Mouse (Mus musculus): ENCODE data around the gene 4931422A03Rik. TPM values are rescaled to one million over a fixed set of nuclear protein-coding genes. Genes with fewer than 3 reads are reported as not detected.

Gene 4931422A03Rik
- polyA plus RNA-seq, 1 experiment from 2014 or later = 2.6 TPM

GRCm38 (mm10) chr2:104007793-104008519 lies 20.2 kb downstream of the 4931422A03Rik start:
- Histone ChIP-seq H3K4me3 (replicated peaks; ENCODE audit: low read depth, low read length) (no peak overlapping the region), H3K9me3 (ENCODE audit: control insufficient read depth, low read length) (no peaks in the 10 kb centered on the region), H3K4me1 (ENCODE audit: control insufficient read depth, insufficient read depth, low read length) (no peaks in the 10 kb centered on the region), H3K36me3 (ENCODE audit: control insufficient read depth, insufficient read depth, low read length) (no peaks in the 10 kb centered on the region), H3K9ac (replicated peaks; ENCODE audit: low read length) (no peak overlapping the region), H3K27me3 (ENCODE audit: control insufficient read depth, insufficient read depth, low read length) (no peaks in the 10 kb centered on the region), H3K4me2 (ENCODE audit: low read length) (no peak overlapping the region), H3K27ac (replicated peaks; ENCODE audit: low read depth, low read length) (no peak overlapping the region)
- no peak for ATAC-seq (ENCODE audit: low FRiP score, low TSS enrichment)
- DNase-seq = no peak
- 86% methylated on average over 7 of the region's 7 CpGs for WGBS

GRCm38 (mm10) chr2:104002711-104003413 lies 25.3 kb downstream of the 4931422A03Rik start:
- ATAC-seq (ENCODE audit: low FRiP score, low TSS enrichment) = no peak
- no peaks in the 10 kb centered on the region for H3K27me3 ChIP-seq (ENCODE audit: control insufficient read depth, insufficient read depth, low read length)

GRCm38 (mm10) chr2:104001861-104002260 lies 26.3 kb downstream of the 4931422A03Rik start:
- Histone ChIP-seq H3K4me2 (ENCODE audit: low read length) (no peak overlapping the region), H3K36me3 (ENCODE audit: control insufficient read depth, insufficient read depth, low read length) (no peaks in the 10 kb centered on the region), H3K4me3 (replicated peaks; ENCODE audit: low read depth, low read length) (no peak overlapping the region), H3K27ac (replicated peaks; ENCODE audit: low read depth, low read length) (no peak overlapping the region), H3K9ac (replicated peaks; ENCODE audit: low read length) (no peak overlapping the region), H3K4me1 (ENCODE audit: control insufficient read depth, insufficient read depth, low read length) (no peaks in the 10 kb centered on the region), H3K27me3 (ENCODE audit: control insufficient read depth, insufficient read depth, low read length) (no peaks in the 10 kb centered on the region), H3K9me3 (ENCODE audit: control insufficient read depth, low read length) (no peaks in the 10 kb centered on the region)
- 80% methylated on average over 4 of the region's 4 CpGs for WGBS
- ATAC-seq (ENCODE audit: low FRiP score, low TSS enrichment) = no peak
- no peak for DNase-seq

More at GRCm38 (mm10) chr2:104002711-104003413, 25.3 kb downstream of the 4931422A03Rik start:
- Histone ChIP-seq H3K9ac (replicated peaks; ENCODE audit: low read length) (no peak overlapping the region), H3K27ac (replicated peaks; ENCODE audit: low read depth, low read length) (no peak overlapping the region), H3K4me3 (replicated peaks; ENCODE audit: low read depth, low read length) (no peak overlapping the region), H3K9me3 (ENCODE audit: control insufficient read depth, low read length) (no peaks in the 10 kb centered on the region), H3K4me1 (ENCODE audit: control insufficient read depth, insufficient read depth, low read length) (no peaks in the 10 kb centered on the region), H3K36me3 (ENCODE audit: control insufficient read depth, insufficient read depth, low read length) (no peaks in the 10 kb centered on the region), H3K4me2 (ENCODE audit: low read length) (no peak overlapping the region)
- DNase-seq = peak; percentile 84
- WGBS = 36% methylated on average over 16 of the region's 16 CpGs

- H3K27me3 ChIP-seq (ENCODE audit: control insufficient read depth, insufficient read depth, low read length) = no peaks in the 10 kb centered on the region
- no peak overlapping the region for H3K4me3 ChIP-seq (replicated peaks; ENCODE audit: low read depth, low read length)
- no peak overlapping the region for H3K4me2 ChIP-seq (ENCODE audit: low read length)
- no peak overlapping the region for H3K27ac ChIP-seq (replicated peaks; ENCODE audit: low read depth, low read length)
- no peaks in the 10 kb centered on the region for H3K9me3 ChIP-seq (ENCODE audit: control insufficient read depth, low read length)
- no peak overlapping the region for H3K9ac ChIP-seq (replicated peaks; ENCODE audit: low read length)
- no peaks in the 10 kb centered on the region for H3K4me1 ChIP-seq (ENCODE audit: control insufficient read depth, insufficient read depth, low read length)
- WGBS = 25% methylated on average over 2 of the region's 2 CpGs
- ATAC-seq (ENCODE audit: low FRiP score, low TSS enrichment) = no peak
- H3K36me3 ChIP-seq (ENCODE audit: control insufficient read depth, insufficient read depth, low read length) = no peaks in the 10 kb centered on the region
- DNase-seq = peak; percentile 67
Measured at GRCm38 (mm10) chr2:104001076-104001475, 27.1 kb downstream of the 4931422A03Rik start.

GRCm38 (mm10) chr2:103992618-103993332 lies 35.4 kb downstream of the 4931422A03Rik start:
- no peaks in the 10 kb centered on the region for H3K9me3 ChIP-seq (ENCODE audit: control insufficient read depth, low read length)
- H3K27ac ChIP-seq (replicated peaks; ENCODE audit: low read depth, low read length) = peak overlapping the region; percentile 75
- peaks cover 6% of the 10 kb centered on the region; the same call in 1 of the 2 replicates for H3K4me1 ChIP-seq (ENCODE audit: control insufficient read depth, insufficient read depth, low read length)
- H3K4me2 ChIP-seq (ENCODE audit: low read length) = peak overlapping the region; percentile 31
- no peak overlapping the region for H3K4me3 ChIP-seq (replicated peaks; ENCODE audit: low read depth, low read length)
- no peaks in the 10 kb centered on the region for H3K36me3 ChIP-seq (ENCODE audit: control insufficient read depth, insufficient read depth, low read length)
- no peaks in the 10 kb centered on the region for H3K27me3 ChIP-seq (ENCODE audit: control insufficient read depth, insufficient read depth, low read length)
- ATAC-seq (ENCODE audit: low FRiP score, low TSS enrichment) = no peak
- DNase-seq = peak; percentile 69
- H3K9ac ChIP-seq (replicated peaks; ENCODE audit: low read length) = peak overlapping the region; percentile 41; the same call in 1 of the 2 replicates
- WGBS = 17% methylated on average over 17 of the region's 17 CpGs

GRCm38 (mm10) chr2:103992162-103992561 lies 36.0 kb downstream of the 4931422A03Rik start:
- Histone ChIP-seq H3K27me3 (ENCODE audit: control insufficient read depth, insufficient read depth, low read length) (no peaks in the 10 kb centered on the region), H3K4me2 (ENCODE audit: low read length) (peak overlapping the region; percentile 31), H3K4me3 (replicated peaks; ENCODE audit: low read depth, low read length) (no peak overlapping the region), H3K36me3 (ENCODE audit: control insufficient read depth, insufficient read depth, low read length) (no peaks in the 10 kb centered on the region), H3K4me1 (ENCODE audit: control insufficient read depth, insufficient read depth, low read length) (peaks cover 6% of the 10 kb centered on the region; the same call in 1 of the 2 replicates), H3K9ac (replicated peaks; ENCODE audit: low read length) (peak overlapping the region; percentile 41; the same call in 1 of the 2 replicates), H3K9me3 (ENCODE audit: control insufficient read depth, low read length) (no peaks in the 10 kb centered on the region), H3K27ac (replicated peaks; ENCODE audit: low read depth, low read length) (peak overlapping the region; percentile 75)
- DNase-seq (peak; percentile 43), ATAC-seq (ENCODE audit: low FRiP score, low TSS enrichment) (no peak)
- 53% methylated on average over 9 of the region's 9 CpGs for WGBS

GRCm38 (mm10) chr2:103991303-103991702 lies 36.9 kb downstream of the 4931422A03Rik start:
- H3K27me3 ChIP-seq (ENCODE audit: control insufficient read depth, insufficient read depth, low read length) = no peaks in the 10 kb centered on the region
- no peaks in the 10 kb centered on the region for H3K36me3 ChIP-seq (ENCODE audit: control insufficient read depth, insufficient read depth, low read length)
- no peak overlapping the region for H3K9ac ChIP-seq (replicated peaks; ENCODE audit: low read length)
- DNase-seq (no peak), ATAC-seq (ENCODE audit: low FRiP score, low TSS enrichment) (no peak)
- H3K4me1 ChIP-seq (ENCODE audit: control insufficient read depth, insufficient read depth, low read length) = peaks cover 6% of the 10 kb centered on the region; the same call in 1 of the 2 replicates
- H3K9me3 ChIP-seq (ENCODE audit: control insufficient read depth, low read length) = no peaks in the 10 kb centered on the region
- no peak overlapping the region for H3K27ac ChIP-seq (replicated peaks; ENCODE audit: low read depth, low read length)
- H3K4me2 ChIP-seq (ENCODE audit: low read length) = no peak overlapping the region
- no peak overlapping the region for H3K4me3 ChIP-seq (replicated peaks; ENCODE audit: low read depth, low read length)

GRCm38 (mm10) chr2:103989724-103990123 lies 38.4 kb downstream of the 4931422A03Rik start:
- Histone ChIP-seq H3K36me3 (ENCODE audit: control insufficient read depth, insufficient read depth, low read length) (no peaks in the 10 kb centered on the region), H3K9me3 (ENCODE audit: control insufficient read depth, low read length) (no peaks in the 10 kb centered on the region), H3K9ac (replicated peaks; ENCODE audit: low read length) (no peak overlapping the region), H3K4me3 (replicated peaks; ENCODE audit: low read depth, low read length) (no peak overlapping the region), H3K4me1 (ENCODE audit: control insufficient read depth, insufficient read depth, low read length) (peaks cover 6% of the 10 kb centered on the region; the same call in 1 of the 2 replicates), H3K4me2 (ENCODE audit: low read length) (no peak overlapping the region), H3K27ac (replicated peaks; ENCODE audit: low read depth, low read length) (no peak overlapping the region), H3K27me3 (ENCODE audit: control insufficient read depth, insufficient read depth, low read length) (no peaks in the 10 kb centered on the region)
- DNase-seq = no peak
- no peak for ATAC-seq (ENCODE audit: low FRiP score, low TSS enrichment)
- WGBS = 89% methylated on average over 6 of the region's 6 CpGs
